Mouse (Mus musculus) embryonic facial prominence, embryonic 11.5 days (tissue): ENCODE measurements around the gene Insc. TPM values are rescaled to one million over a fixed set of nuclear protein-coding genes. Genes with fewer than 3 reads are reported as not detected.

Experiments
- ATAC-seq: fragments of 200-750 bp; cut with Nextera tagmentation; replicated peaks from 2 replicates; pipeline ENCODE4 v1.8.0; 2017; ENCODE audit warnings: low read depth; ENCODE audit not compliant: insufficient number of reproducible peaks, low FRiP score, low TSS enrichment
- DNase-seq: peaks from one replicate; pipeline ENCODE4 v3.0.0-alpha.2; 2015; ENCODE audit warnings: low spot score
- H3K27ac ChIP-seq: fragments of 300-500 bp; sonication (generic); replicated peaks from 2 replicates; pipeline ENCODE4 v1.5.1; 2014; ENCODE audit warnings: mild to moderate bottlenecking, low read depth, low read length, control low read depth
- H3K27me3 ChIP-seq: fragments of 300-500 bp; sonication (generic); 2 replicates; pipeline ENCODE4 v1.6.1; 2014; ENCODE audit warnings: mild to moderate bottlenecking, low read length, moderate library complexity, mixed read lengths; ENCODE audit not compliant: control insufficient read depth, insufficient read depth
- H3K36me3 ChIP-seq: fragments of 300-500 bp; sonication (generic); replicated peaks from 2 replicates; pipeline ENCODE4 v1.6.1; 2014; ENCODE audit warnings: low read depth, mild to moderate bottlenecking, low read length, moderate library complexity, mixed read lengths; ENCODE audit not compliant: control insufficient read depth, insufficient read depth
- H3K4me1 ChIP-seq: fragments of 300-500 bp; sonication (generic); 2 replicates; pipeline ENCODE4 v1.6.1; 2014; ENCODE audit warnings: low read length, mixed read lengths; ENCODE audit not compliant: control insufficient read depth, insufficient read depth
- H3K4me2 ChIP-seq: fragments of 300-500 bp; sonication (generic); 2 replicates; pipeline ENCODE4 v1.6.1; 2014; ENCODE audit warnings: low read depth, mild to moderate bottlenecking, control low read depth, low read length, moderate library complexity
- H3K4me3 ChIP-seq: fragments of 300-500 bp; sonication (generic); 2 replicates; pipeline ENCODE4 v1.5.1; 2014; ENCODE audit warnings: low read depth, low read length, control low read depth
- H3K9ac ChIP-seq: fragments of 300-500 bp; sonication (generic); replicated peaks from 2 replicates; pipeline ENCODE4 v1.6.1; 2014; ENCODE audit warnings: mild to moderate bottlenecking, control low read depth, low read length
- H3K9me3 ChIP-seq: fragments of 300-500 bp; sonication (generic); replicated peaks from 2 replicates; pipeline ENCODE4 v1.6.1; 2016; ENCODE audit warnings: mild to moderate bottlenecking, low read length, inconsistent platforms, mixed read lengths; ENCODE audit not compliant: control insufficient read depth
- WGBS: fragments of 180-500 bp; shearing (Covaris S2); extraction: QIAGEN DNeasy Blood & Tissue Kit; methylation state at CpG from one replicate; pipeline ENCODE4 v1.1.7; 2014; 5-methylcytosine and 5-hydroxymethylcytosine counted together
- polyA plus RNA-seq: library from polyadenylated mRNA; unstranded; fragments of >200 nt; fragmentation: Nextera tagmentation; extraction: Ambion mirVana; gene quantifications from 2 replicates; pipeline ENCODE4 v1.2.1, GENCODE M21; 2014

The Insc gene
- polyA plus RNA-seq, 1 experiment from 2014 or later: 5.6 TPM

DNA sequence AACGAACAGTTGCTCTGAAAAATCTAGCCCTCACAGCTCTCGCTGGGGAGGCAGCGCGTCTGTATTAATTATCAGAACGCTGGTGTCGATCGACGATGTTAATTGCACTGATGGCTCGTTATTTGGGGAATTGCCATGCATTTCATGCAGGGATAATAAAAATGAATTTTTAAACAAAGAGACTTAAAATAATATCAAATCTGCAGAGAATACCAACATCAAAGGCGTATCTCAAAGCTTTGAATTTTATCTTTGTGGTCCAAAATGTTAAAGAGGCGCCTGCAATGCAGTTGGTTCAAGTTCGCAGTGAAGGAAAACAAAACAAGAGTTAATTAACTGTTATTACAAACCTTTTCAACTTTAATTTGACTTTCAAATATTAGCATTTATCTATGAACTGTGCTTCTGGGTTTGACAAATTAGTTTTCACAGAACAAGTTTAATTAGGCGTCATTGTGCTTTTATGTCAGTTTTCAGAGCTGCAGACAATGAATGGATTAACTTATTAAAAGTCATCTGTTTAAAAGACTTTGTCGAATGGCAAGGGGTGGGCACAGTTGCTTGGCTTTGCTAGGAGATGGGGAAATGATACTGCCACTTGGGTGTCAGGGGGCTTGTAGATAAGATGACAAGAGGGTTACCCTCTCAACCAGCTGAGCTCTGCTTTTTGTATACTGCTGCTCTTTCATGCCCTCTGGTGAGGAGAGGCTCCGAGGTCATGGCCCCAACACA lies 153.6 kb downstream of the Insc start:
- Histone ChIP-seq H3K4me2 (no peak overlapping the region), H3K4me1 (no peaks in the 10 kb centered on the region), H3K9ac (no peak overlapping the region), H3K27ac (no peak overlapping the region), H3K27me3 (no peaks in the 10 kb centered on the region; the same call in 1 of the 2 replicates), H3K9me3 (no peaks in the 10 kb centered on the region), H3K36me3 (no peaks in the 10 kb centered on the region), H3K4me3 (no peak overlapping the region)
- ATAC-seq: no peak
- DNase-seq: no peak
- 84% methylated on average over 15 of the region's 15 CpGs for WGBS

Other genes starting within 250 kb of the Insc start
- 2.0 and 3.0 TPM in 2 replicates for gene Cyp2r1, start 180.7 kb upstream of the Insc start, polyA plus RNA-seq
- 9.7 and 11.7 TPM in 2 replicates for gene Calca, start 107.3 kb upstream of the Insc start, polyA plus RNA-seq
- 0.60 and 0.66 TPM in 2 replicates for gene Calcb, start 25.1 kb upstream of the Insc start, polyA plus RNA-seq